Mouse (Mus musculus) stomach, embryonic 14.5 days (tissue): ENCODE data around the gene Wnt2. TPM values are rescaled to one million over a fixed set of nuclear protein-coding genes. Genes with fewer than 3 reads are reported as not detected.

ENCODE experiments used
- ATAC-seq: fragments of 200-750 bp; cut with Nextera tagmentation; 2 replicates; pipeline ENCODE4 v1.8.0; 2017; ENCODE audit warnings: low read depth, moderate TSS enrichment; ENCODE audit not compliant: insufficient number of reproducible peaks, insufficient read depth, low FRiP score
- H3K27ac ChIP-seq: fragments of 300-500 bp; sonication (generic); 2 replicates; pipeline ENCODE4 v1.5.1; 2014; ENCODE audit warnings: mild to moderate bottlenecking, low read length, moderate library complexity, mixed read lengths
- H3K27me3 ChIP-seq: fragments of 300-500 bp; sonication (generic); 2 replicates; pipeline ENCODE4 v1.6.1; 2014; ENCODE audit warnings: low read length, control low read depth, mixed read lengths; ENCODE audit not compliant: control insufficient read depth, insufficient read depth
- H3K36me3 ChIP-seq: fragments of 300-500 bp; sonication (generic); 2 replicates; pipeline ENCODE4 v1.6.1; 2014; ENCODE audit warnings: mild to moderate bottlenecking, control low read depth, low read length, moderate library complexity, mixed read lengths; ENCODE audit not compliant: control insufficient read depth, insufficient read depth
- H3K4me1 ChIP-seq: fragments of 300-500 bp; sonication (generic); 2 replicates; pipeline ENCODE4 v1.6.1; 2014; ENCODE audit warnings: low read length, control low read depth, mixed read lengths; ENCODE audit not compliant: control insufficient read depth, insufficient read depth
- H3K4me2 ChIP-seq: fragments of 300-500 bp; sonication (generic); replicated peaks from 2 replicates; pipeline ENCODE4 v1.6.1; 2014; ENCODE audit warnings: low read depth, low read length, control low read depth
- H3K4me3 ChIP-seq: fragments of 300-500 bp; sonication (generic); 2 replicates; pipeline ENCODE4 v1.5.1; 2014; ENCODE audit warnings: low read depth, low read length, control low read depth
- H3K9ac ChIP-seq: fragments of 300-500 bp; sonication (generic); replicated peaks from 2 replicates; pipeline ENCODE4 v1.6.1; 2014; ENCODE audit warnings: low read depth, mild to moderate bottlenecking, control low read depth, low read length, moderate library complexity, mixed read lengths
- H3K9me3 ChIP-seq: fragments of 300-500 bp; sonication (generic); 2 replicates; pipeline ENCODE4 v1.6.1; 2016; ENCODE audit warnings: low read depth, low read length, control low read depth; ENCODE audit not compliant: control insufficient read depth
- WGBS: fragments of 180-500 bp; shearing (Covaris S2); extraction: QIAGEN DNeasy Blood & Tissue Kit; methylation state at CpG from one replicate; pipeline ENCODE4 v1.1.7; 2014; 5-methylcytosine and 5-hydroxymethylcytosine counted together
- polyA plus RNA-seq: library from polyadenylated mRNA; unstranded; fragments of >200 nt; fragmentation: Nextera tagmentation; extraction: Ambion mirVana; gene quantifications from 2 replicates; pipeline ENCODE4 v1.2.1, GENCODE M21; 2014

Gene Wnt2
- polyA plus RNA-seq = 3.1 and 3.8 TPM in 2 replicates

GRCm38 (mm10) chr6:18029746-18030656 is at the start of gene Wnt2:
Wnt2 (minus strand) TSS chr6:18030585.
- peaks cover 17% of the 10 kb centered on the region for H3K27me3 ChIP-seq
- H3K4me3 ChIP-seq = peak within 1 kb of the TSS; percentile 46
- no peaks in the 10 kb centered on the region for H3K36me3 ChIP-seq
- no peaks in the 10 kb centered on the region for H3K9me3 ChIP-seq
- H3K9ac ChIP-seq = no peak within 1 kb of the TSS; the same call in 1 of the 2 replicates
- H3K4me2 ChIP-seq = peak within 1 kb of the TSS; percentile 88
- H3K27ac ChIP-seq = no peak within 1 kb of the TSS
- WGBS = 1% methylated on average over 46 of the region's 47 CpGs
- H3K4me1 ChIP-seq = peaks cover 8% of the 10 kb centered on the region
- ATAC-seq = peak; percentile 59; the same call in 1 of the 2 replicates

- H3K27me3 ChIP-seq = no peaks in the 10 kb centered on the region
- 27% methylated on average over 1 of the region's 1 CpGs for WGBS
- no peaks in the 10 kb centered on the region for H3K36me3 ChIP-seq
- no peaks in the 10 kb centered on the region for H3K9me3 ChIP-seq
- no peak overlapping the region for H3K4me3 ChIP-seq
- no peaks in the 10 kb centered on the region for H3K4me1 ChIP-seq
- H3K9ac ChIP-seq = no peak overlapping the region
- ATAC-seq = no peak
- H3K27ac ChIP-seq = no peak overlapping the region
- no peak overlapping the region for H3K4me2 ChIP-seq
These were observed 48.2 kb upstream of the Wnt2 start for GRCm38 (mm10) chr6:18078615-18079014.

GRCm38 (mm10) chr6:18076986-18077385 is 46.6 kb upstream of the Wnt2 start:
- H3K27me3 ChIP-seq = no peaks in the 10 kb centered on the region
- no peak overlapping the region for H3K4me3 ChIP-seq
- H3K27ac ChIP-seq = no peak overlapping the region
- ATAC-seq = no peak
- H3K4me1 ChIP-seq = no peaks in the 10 kb centered on the region
- WGBS = 74% methylated on average over 7 of the region's 7 CpGs
- H3K9me3 ChIP-seq = no peaks in the 10 kb centered on the region
- no peak overlapping the region for H3K9ac ChIP-seq
- H3K36me3 ChIP-seq = no peaks in the 10 kb centered on the region
- no peak overlapping the region for H3K4me2 ChIP-seq

- ATAC-seq = no peak
- Histone ChIP-seq H3K27me3 (no peaks in the 10 kb centered on the region), H3K36me3 (no peaks in the 10 kb centered on the region), H3K4me2 (no peak overlapping the region), H3K4me3 (no peak overlapping the region), H3K9me3 (no peaks in the 10 kb centered on the region), H3K4me1 (no peaks in the 10 kb centered on the region), H3K27ac (no peak overlapping the region), H3K9ac (no peak overlapping the region)
- WGBS = 27% methylated on average over 5 of the region's 5 CpGs
These were observed 46.2 kb upstream of the Wnt2 start for GRCm38 (mm10) chr6:18076577-18076976.

- no peak overlapping the region for H3K4me3 ChIP-seq
- no peaks in the 10 kb centered on the region for H3K27me3 ChIP-seq
- no peak overlapping the region for H3K4me2 ChIP-seq
- H3K9ac ChIP-seq = no peak overlapping the region
- no peaks in the 10 kb centered on the region for H3K36me3 ChIP-seq
- H3K27ac ChIP-seq = no peak overlapping the region
- WGBS = 87% methylated on average over 4 of the region's 4 CpGs
- no peaks in the 10 kb centered on the region for H3K9me3 ChIP-seq
- no peaks in the 10 kb centered on the region for H3K4me1 ChIP-seq
- no peak for ATAC-seq
These were observed 27.5 kb upstream of the Wnt2 start for GRCm38 (mm10) chr6:18057899-18058298.

- no peaks in the 10 kb centered on the region for H3K4me1 ChIP-seq
- H3K27ac ChIP-seq = no peak overlapping the region
- no peaks in the 10 kb centered on the region for H3K9me3 ChIP-seq
- H3K4me3 ChIP-seq = no peak overlapping the region
- H3K36me3 ChIP-seq = no peaks in the 10 kb centered on the region
- H3K27me3 ChIP-seq = no peaks in the 10 kb centered on the region
- no peak overlapping the region for H3K9ac ChIP-seq
- no peak overlapping the region for H3K4me2 ChIP-seq
- ATAC-seq = no peak
- 75% methylated on average over 5 of the region's 5 CpGs for WGBS
These were observed 21.3 kb upstream of the Wnt2 start for GRCm38 (mm10) chr6:18051702-18052101.

GRCm38 (mm10) chr6:18044299-18044698 is 13.9 kb upstream of the Wnt2 start:
- Histone ChIP-seq H3K27ac (no peak overlapping the region), H3K4me2 (no peak overlapping the region), H3K9me3 (no peaks in the 10 kb centered on the region), H3K4me1 (no peaks in the 10 kb centered on the region), H3K27me3 (no peaks in the 10 kb centered on the region), H3K36me3 (no peaks in the 10 kb centered on the region), H3K9ac (no peak overlapping the region), H3K4me3 (no peak overlapping the region)
- WGBS = 78% methylated on average over 4 of the region's 4 CpGs
- ATAC-seq = no peak

GRCm38 (mm10) chr6:18043172-18043571 is 12.8 kb upstream of the Wnt2 start:
- Histone ChIP-seq H3K9ac (no peak overlapping the region), H3K27ac (no peak overlapping the region), H3K4me3 (no peak overlapping the region), H3K4me1 (no peaks in the 10 kb centered on the region), H3K36me3 (no peaks in the 10 kb centered on the region), H3K27me3 (no peaks in the 10 kb centered on the region), H3K4me2 (no peak overlapping the region), H3K9me3 (no peaks in the 10 kb centered on the region)
- 77% methylated on average over 5 of the region's 5 CpGs for WGBS
- ATAC-seq = no peak
